Mouse (Mus musculus) E14TG2a.4 (cell line): ENCODE measurements around the gene Ear6.

Experiments used
- H3K27me3 ChIP-seq: 2 replicates; pipeline ENCODE4 v1.6.1; 2014; ENCODE audit warnings: low read length, control low read depth; ENCODE audit not compliant: insufficient read depth
- H3K36me3 ChIP-seq: 2 replicates; pipeline ENCODE4 v1.6.1; 2014; ENCODE audit warnings: low read length, control low read depth; ENCODE audit not compliant: insufficient read depth
- H3K4me1 ChIP-seq: replicated peaks from 2 replicates; pipeline ENCODE4 v1.6.1; 2014; ENCODE audit warnings: low read depth, low read length, control low read depth
- H3K4me3 ChIP-seq: replicated peaks from 2 replicates; pipeline ENCODE4 v1.5.1; 2014; ENCODE audit warnings: mild to moderate bottlenecking, low read length
- H3K9me3 ChIP-seq: 2 replicates; pipeline ENCODE4 v1.6.1; 2014; ENCODE audit warnings: low read length, control low read depth
- CTCF ChIP-seq: conservative IDR thresholded peaks from 2 replicates; pipeline ENCODE4 v1.5.1; 2014; ENCODE audit warnings: low read length
- NANOG ChIP-seq: IDR thresholded peaks from 2 replicates; pipeline ENCODE4 v1.6.1; 2014; ENCODE audit warnings: borderline replicate concordance, low read length, mixed read lengths
- POU5F1 ChIP-seq: IDR thresholded peaks from 2 replicates; pipeline ENCODE4 v1.6.1; 2014; ENCODE audit warnings: low read length, borderline replicate concordance

Ear6 gene

GRCm38 (mm10) chr14:51903782-51904181 is 50.3 kb downstream of the Ear6 start:
- peaks cover 24% of the 10 kb centered on the region for H3K4me1 ChIP-seq

More at GRCm38 (mm10) chr14:51903782-51904181, 50.3 kb downstream of the Ear6 start:
- Histone ChIP-seq H3K36me3 (peaks cover 37% of the 10 kb centered on the region), H3K9me3 (peaks cover 35% of the 10 kb centered on the region), H3K4me3 (no peak overlapping the region), H3K27me3 (no peaks in the 10 kb centered on the region)
- no peak for TF ChIP-seq CTCF
- no peak for TF ChIP-seq NANOG
- no peak for TF ChIP-seq POU5F1
